Mouse (Mus musculus) heart, postnatal 4 days (tissue): ENCODE data around the gene Ndufa13. TPM values are rescaled to one million over a fixed set of nuclear protein-coding genes. Genes with fewer than 3 reads are reported as not detected.

ENCODE experiments used
- total RNA-seq, 2 experiments: library from RNA; stranded (reverse); gene quantifications; 2 replicates each; pipeline ENCODE4 v1.2.3; 2021

Gene Ndufa13
- total RNA-seq, 2 experiments from 2014 or later: 286 to 326 TPM

Other genes with a start within 250 kb of the Ndufa13 start
- 1 to 10 TPM in 1 of 2 experiments, under 1 TPM in 1; 0.97 to 1.6 TPM for gene Zfp964, start 248.1 kb downstream of the Ndufa13 start, total RNA-seq
- 10 to 100 TPM; 16.2 to 17.3 TPM for gene Zfp869, start 191.8 kb downstream of the Ndufa13 start, total RNA-seq
- 1 to 10 TPM; 2.6 to 2.8 TPM for gene Zfp963, start 152.6 kb downstream of the Ndufa13 start, total RNA-seq
- 1 to 10 TPM; 1.8 to 1.9 TPM for gene Gm20422, start 127.7 kb downstream of the Ndufa13 start, total RNA-seq
- 10 to 100 TPM; 22.3 to 22.5 TPM for gene Atp13a1, start 111.4 kb downstream of the Ndufa13 start, total RNA-seq
- gene Zfp866, start 111.4 kb downstream of the Ndufa13 start, total RNA-seq: 10 to 100 TPM; 19.1 to 19.9 TPM
- 1 to 10 TPM; 6.1 to 8.1 TPM for gene Gmip, start 93.9 kb downstream of the Ndufa13 start, total RNA-seq
- gene Lpar2, start 80.1 kb downstream of the Ndufa13 start, total RNA-seq: 1 to 10 TPM in 1 of 2 experiments, under 1 TPM in 1; 0.91 to 1.1 TPM
- 1 to 10 TPM; 1.1 to 1.2 TPM for gene Pbx4, start 70.1 kb downstream of the Ndufa13 start, total RNA-seq
- gene Cilp2, start 14.9 kb downstream of the Ndufa13 start, total RNA-seq: under 1 TPM; 0.50 to 0.74 TPM
- gene Tssk6, start 374 bp downstream of the Ndufa13 start, total RNA-seq: under 1 TPM in 1 of 2 experiments, not detected in 1; 0.33 TPM
- gene Yjefn3, start 154 bp upstream of the Ndufa13 start, total RNA-seq: 1 to 10 TPM; 6.2 to 8.6 TPM
- gene Gatad2a, start 93.8 kb upstream of the Ndufa13 start, total RNA-seq: 10 to 100 TPM; 75.9 to 79.5 TPM
- 10 to 100 TPM; 39.5 to 40.8 TPM for gene Mau2, start 140.2 kb upstream of the Ndufa13 start, total RNA-seq
- gene Sugp1, start 140.3 kb upstream of the Ndufa13 start, total RNA-seq: 10 to 100 TPM; 23.2 to 23.8 TPM
- 1 to 10 TPM in 1 of 2 experiments, under 1 TPM in 1; 0.95 to 1.0 TPM for gene Tm6sf2, start 170.4 kb upstream of the Ndufa13 start, total RNA-seq
- gene Hapln4, start 180.9 kb upstream of the Ndufa13 start, total RNA-seq: not detected
- gene Ncan, start 218.3 kb upstream of the Ndufa13 start, total RNA-seq: 1 to 10 TPM in 1 of 2 experiments, under 1 TPM in 1; 0.81 to 1.2 TPM
- 10 to 100 TPM; 14.8 to 17.1 TPM for gene Nr2c2ap, start 228.8 kb upstream of the Ndufa13 start, total RNA-seq
- 10 to 100 TPM; 25.4 to 25.8 TPM for gene Rfxank, start 236.6 kb upstream of the Ndufa13 start, total RNA-seq
- 10 to 100 TPM; 28.0 to 29.1 TPM for gene Borcs8, start 236.9 kb upstream of the Ndufa13 start, total RNA-seq
- under 1 TPM; 0.20 to 0.21 TPM for gene Mef2b, start 237.2 kb upstream of the Ndufa13 start, total RNA-seq